Mouse (Mus musculus) liver, embryonic 14.5 days (tissue): ENCODE data around the gene Rprml.

Source experiments
- CTCF ChIP-seq: IDR thresholded peaks from 2 replicates; pipeline ENCODE4 v1.5.1; 2016; ENCODE audit warnings: antibody characterized with exemption, low read depth, control low read depth
- EP300 ChIP-seq: IDR thresholded peaks from 2 replicates; pipeline ENCODE4 v1.6.1; 2016; ENCODE audit warnings: antibody characterized with exemption, low read depth

DNA sequence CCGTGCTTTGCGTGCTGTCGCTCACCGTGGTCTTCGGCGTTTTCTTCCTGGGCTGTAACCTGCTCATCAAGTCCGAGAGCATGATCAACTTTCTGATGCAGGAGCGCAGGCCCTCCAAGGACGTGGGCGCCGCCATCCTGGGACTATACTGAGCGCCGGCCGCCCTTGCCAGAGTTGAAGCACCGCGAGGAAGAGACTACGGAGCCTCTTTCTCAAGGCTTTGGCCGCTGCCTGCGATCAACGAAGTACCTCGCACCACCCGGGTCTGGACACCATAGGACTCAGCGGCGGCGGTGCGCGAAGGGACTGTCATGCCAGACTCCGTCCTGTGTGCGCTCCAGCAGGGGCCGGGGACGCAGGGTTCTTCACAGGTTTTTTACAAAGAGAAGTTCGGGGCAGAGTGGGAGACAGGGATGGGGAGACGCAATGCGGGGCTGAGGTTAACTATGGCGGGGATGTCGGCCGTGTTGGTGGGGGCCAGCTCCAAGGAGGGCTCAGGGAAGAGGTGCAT is 668 bp downstream of the Rprml start:
- no peak for TF ChIP-seq CTCF
- no peak for TF ChIP-seq EP300
